Mouse (Mus musculus) brain, embryonic 14.5 days (tissue): Measurements from ENCODE around the gene Sstr2.

Experiments used
- CTCF ChIP-seq: fragments of 200-500 bp; IDR thresholded peaks from 2 replicates; pipeline ENCODE4 v1.5.1; 2012; ENCODE audit warnings: inconsistent platforms, mild to moderate bottlenecking, moderate library complexity, borderline replicate concordance; ENCODE audit not compliant: insufficient read depth, insufficient read length; ENCODE audit errors: extremely low read depth
- POLR2A ChIP-seq: fragments of 200-500 bp; IDR thresholded peaks from 2 replicates; pipeline ENCODE4 v1.6.1; 2012; ENCODE audit warnings: mild to moderate bottlenecking, inconsistent platforms, borderline replicate concordance; ENCODE audit not compliant: poor library complexity, insufficient read depth, insufficient read length, severe bottlenecking; ENCODE audit errors: extremely low read depth

DNA sequence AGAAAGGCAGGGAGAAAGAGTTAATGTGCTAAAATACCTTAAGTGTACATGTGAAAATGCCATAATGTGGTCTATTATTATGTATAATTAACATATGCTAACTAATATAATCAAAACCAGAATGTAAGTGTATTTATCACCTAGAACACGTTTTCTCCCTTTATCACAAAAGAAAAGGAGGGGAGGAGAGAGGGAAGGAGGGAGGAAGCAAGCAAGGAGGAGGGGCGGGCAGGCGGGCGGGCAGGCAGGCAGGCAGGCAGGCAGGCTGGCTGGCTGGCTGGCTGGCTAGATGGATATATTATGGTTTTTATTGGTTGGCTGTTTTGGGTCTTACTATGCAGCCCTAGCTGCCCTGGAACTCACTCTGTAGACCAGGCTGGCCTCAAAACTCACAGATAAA, 50.6 kb downstream of the Sstr2 start:
- TF ChIP-seq POLR2A (no peak), CTCF (no peak)
